Mouse (Mus musculus): ENCODE results near the gene Larp6.

- no peak for TF ChIP-seq CTCF (IDR thresholded peaks at IDR 0.05; ENCODE audit: borderline replicate concordance, extremely low read depth, insufficient read depth, insufficient read length)
- no peak for TF ChIP-seq POLR2A (IDR thresholded peaks at IDR 0.05; ENCODE audit: borderline replicate concordance, extremely low read depth, insufficient read depth, insufficient read length, poor library complexity, severe bottlenecking)
Observed at GRCm38 (mm10) chr9:60712011-60712410, 778 bp upstream of the Larp6 start.

Measured in brain, embryonic 14.5 days (tissue).